Mouse (Mus musculus): ENCODE results near the gene Cish.

- TF ChIP-seq EP300 (IDR thresholded peaks at IDR 0.05; ENCODE audit: low read depth) (no peak), CTCF (IDR thresholded peaks at IDR 0.05; ENCODE audit: low read depth) (no peak)
Observed at GRCm38 (mm10) chr9:107305601-107306542, 10.0 kb downstream of the Cish start.
